Mouse (Mus musculus) heart, postnatal 0 days (tissue): Measurements from ENCODE around the gene Lmf1.

ENCODE experiments used
- CTCF ChIP-seq: IDR thresholded peaks from 2 replicates; pipeline ENCODE4 v1.5.1; 2016; ENCODE audit warnings: antibody characterized with exemption, control low read depth, low read depth
- EP300 ChIP-seq: IDR thresholded peaks from 2 replicates; pipeline ENCODE4 v1.6.1; 2016; ENCODE audit warnings: antibody characterized with exemption, low read depth

DNA sequence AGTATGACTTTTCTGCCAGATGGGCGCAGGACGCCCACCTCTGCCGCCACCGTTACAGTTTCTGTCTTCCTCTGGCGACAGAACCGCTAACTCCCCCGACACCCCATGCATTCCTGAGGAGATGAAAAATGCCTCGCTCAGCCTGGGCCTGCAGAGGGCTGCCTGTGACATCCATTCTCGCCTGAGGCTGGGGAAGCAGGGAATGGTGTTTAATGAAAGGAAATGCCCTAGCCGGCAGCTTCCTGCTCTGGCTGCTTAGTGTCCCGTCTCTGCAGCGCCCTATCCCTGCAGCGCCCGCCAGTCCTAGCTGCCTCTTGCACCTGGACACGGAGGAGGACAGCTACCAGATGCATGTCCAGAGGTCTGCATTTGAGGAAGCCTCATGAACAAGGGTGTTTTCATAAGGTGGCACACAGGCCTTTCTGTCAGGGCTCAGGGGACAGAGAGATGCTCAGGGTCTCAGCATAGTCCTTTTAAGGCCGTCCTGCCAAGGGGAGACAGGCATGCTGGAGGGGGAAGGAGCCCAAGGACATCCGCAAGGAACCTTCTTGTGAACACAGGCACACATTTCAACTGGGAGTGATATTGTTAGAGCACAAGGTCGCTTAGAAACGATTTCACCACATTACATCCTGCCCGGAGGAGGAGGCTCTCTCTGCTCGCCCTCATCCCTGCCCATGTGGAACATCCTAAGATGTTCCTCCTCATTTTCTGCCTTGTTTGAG lies 22.1 kb upstream of the Lmf1 start:
- TF ChIP-seq EP300 = no peak
- no peak for TF ChIP-seq CTCF
